Mouse (Mus musculus) cerebellum, postnatal 36 days (tissue): ENCODE data around the gene Paqr5.

Experiments used
- DNase-seq, 2 experiments: peaks; one replicate each; pipeline ENCODE4 v3.0.0; 2021 to 2022; ENCODE audit warnings: mixed read lengths in 2 of 2

Paqr5 gene

GRCm38 (mm10) chr9:61952241-61952640, 74.4 kb downstream of the Paqr5 start:
- DNase-seq: no peak

GRCm38 (mm10) chr9:61947402-61948346, 79.0 kb downstream of the Paqr5 start:
- DNase-seq: peak; percentile 74 to 75

- peak; percentile 97 to 98 for DNase-seq
Observed at GRCm38 (mm10) chr9:61946623-61947401, 79.8 kb downstream of the Paqr5 start, which contains the start of gene Kif23. TSS of gene Kif23 (minus strand) at chr9:61946774.

GRCm38 (mm10) chr9:61945973-61946611, 80.6 kb downstream of the Paqr5 start:
- DNase-seq: no peak

- no peak for DNase-seq
Observed at GRCm38 (mm10) chr9:61941054-61941453, 85.6 kb downstream of the Paqr5 start.

- no peak for DNase-seq
Observed at GRCm38 (mm10) chr9:61933333-61933732, 93.3 kb downstream of the Paqr5 start.

- DNase-seq: no peak
Observed at GRCm38 (mm10) chr9:61932009-61932408, 94.6 kb downstream of the Paqr5 start.

- no peak for DNase-seq
Observed at GRCm38 (mm10) chr9:61925086-61925660, 101.5 kb downstream of the Paqr5 start.

GRCm38 (mm10) chr9:61920331-61920730, 106.3 kb downstream of the Paqr5 start:
- no peak for DNase-seq

- no peak for DNase-seq
Observed at GRCm38 (mm10) chr9:61919464-61919863, 107.2 kb downstream of the Paqr5 start.

GRCm38 (mm10) chr9:61917436-61917835, 109.2 kb downstream of the Paqr5 start:
- DNase-seq: no peak

GRCm38 (mm10) chr9:61916986-61917385, 109.7 kb downstream of the Paqr5 start:
- DNase-seq: no peak

GRCm38 (mm10) chr9:61915393-61916005, 111.2 kb downstream of the Paqr5 start:
- no peak for DNase-seq

GRCm38 (mm10) chr9:61914917-61915300, 111.7 kb downstream of the Paqr5 start:
- no peak for DNase-seq

- DNase-seq: peak; percentile 96 to 97
Observed at GRCm38 (mm10) chr9:61914203-61914916, 112.3 kb downstream of the Paqr5 start, which contains the start of gene Rplp1. TSS of gene Rplp1 (minus strand) at chr9:61914542.

GRCm38 (mm10) chr9:61911300-61912128, 115.1 kb downstream of the Paqr5 start:
- no peak for DNase-seq

GRCm38 (mm10) chr9:61910526-61911256, 116.0 kb downstream of the Paqr5 start:
- DNase-seq: no peak

- DNase-seq: no peak
Observed at GRCm38 (mm10) chr9:61909633-61910032, 117.0 kb downstream of the Paqr5 start.

GRCm38 (mm10) chr9:61908832-61909407, 117.7 kb downstream of the Paqr5 start:
- no peak for DNase-seq
